Mouse (Mus musculus) midbrain, embryonic 10.5 days (tissue): ENCODE results near the gene Nmur2. TPM values are rescaled to one million over a fixed set of nuclear protein-coding genes. Genes with fewer than 3 reads are reported as not detected.
A peak's percentile ranks its signal among the peaks of the same experiment; 100 is the strongest.

Source experiments
- DNase-seq: peaks from one replicate; pipeline ENCODE4 v3.0.0-alpha.2; 2017; ENCODE audit warnings: low spot score
- H3K27ac ChIP-seq: fragments of 300-500 bp; sonication (generic); replicated peaks from 2 replicates; pipeline ENCODE4 v1.5.1; 2016; ENCODE audit warnings: mild to moderate bottlenecking
- H3K27me3 ChIP-seq: fragments of 300-500 bp; sonication (generic); 2 replicates; pipeline ENCODE4 v1.6.1; 2016; ENCODE audit warnings: low read depth, mild to moderate bottlenecking; ENCODE audit not compliant: poor library complexity, severe bottlenecking
- H3K36me3 ChIP-seq: fragments of 300-500 bp; sonication (generic); 2 replicates; pipeline ENCODE4 v1.6.1; 2016; ENCODE audit warnings: mild to moderate bottlenecking, moderate library complexity
- H3K4me1 ChIP-seq: fragments of 300-500 bp; sonication (generic); 2 replicates; pipeline ENCODE4 v1.6.1; 2016
- H3K4me3 ChIP-seq: fragments of 300-500 bp; sonication (generic); 2 replicates; pipeline ENCODE4 v1.5.1; 2016; ENCODE audit warnings: mild to moderate bottlenecking, moderate library complexity
- H3K9me3 ChIP-seq: fragments of 300-500 bp; sonication (generic); replicated peaks from 2 replicates; pipeline ENCODE4 v1.6.1; 2016; ENCODE audit warnings: mild to moderate bottlenecking
- WGBS: fragments of 180-500 bp; shearing (Covaris S2); methylation state at CpG from one replicate; pipeline ENCODE4 v1.1.7; 2016; 5-methylcytosine and 5-hydroxymethylcytosine counted together
- polyA plus RNA-seq: library from polyadenylated mRNA; unstranded; fragments of >200 nt; fragmentation: Nextera tagmentation; extraction: Ambion mirVana; gene quantifications from 2 replicates; pipeline ENCODE4 v1.2.1, GENCODE M21; 2016

Gene Nmur2
- polyA plus RNA-seq = not detected in 2 replicates

DNA sequence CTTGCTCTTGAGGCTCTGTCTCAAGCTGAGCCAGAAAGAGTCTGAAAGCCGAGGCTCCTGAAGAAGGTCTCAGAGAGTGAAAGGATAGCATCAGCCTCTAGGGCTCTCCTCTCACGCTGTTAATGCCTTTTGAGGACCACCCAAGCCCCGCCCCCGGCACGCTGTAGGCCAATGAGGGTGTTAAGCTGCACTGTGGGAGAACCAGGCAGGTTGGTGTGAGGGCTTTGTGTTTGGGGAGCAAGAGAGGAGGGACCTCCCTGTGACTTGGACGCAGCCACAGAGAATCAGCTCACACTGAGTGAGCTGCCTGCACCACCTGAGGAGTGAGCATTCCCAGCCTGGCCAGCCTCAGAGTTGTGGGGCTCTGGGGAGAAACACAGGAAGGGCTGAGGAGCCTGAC, at the start of gene Nmur2:
Gene Nmur2 (minus strand): TSS at position 94 of the 400 bp plus-strand sequence.
- H3K4me3 ChIP-seq = peak within 1 kb of the TSS; percentile 23; the same call in 1 of the 2 replicates
- no peaks in the 10 kb centered on the region for H3K27me3 ChIP-seq
- H3K27ac ChIP-seq = peak within 1 kb of the TSS; percentile 64
- 2% methylated on average over 6 of the region's 6 CpGs for WGBS
- peak; percentile 40 for DNase-seq
- peaks cover 8% of the 10 kb centered on the region for H3K4me1 ChIP-seq
- no peaks in the 10 kb centered on the region for H3K9me3 ChIP-seq
- no peaks in the 10 kb centered on the region for H3K36me3 ChIP-seq

DNA sequence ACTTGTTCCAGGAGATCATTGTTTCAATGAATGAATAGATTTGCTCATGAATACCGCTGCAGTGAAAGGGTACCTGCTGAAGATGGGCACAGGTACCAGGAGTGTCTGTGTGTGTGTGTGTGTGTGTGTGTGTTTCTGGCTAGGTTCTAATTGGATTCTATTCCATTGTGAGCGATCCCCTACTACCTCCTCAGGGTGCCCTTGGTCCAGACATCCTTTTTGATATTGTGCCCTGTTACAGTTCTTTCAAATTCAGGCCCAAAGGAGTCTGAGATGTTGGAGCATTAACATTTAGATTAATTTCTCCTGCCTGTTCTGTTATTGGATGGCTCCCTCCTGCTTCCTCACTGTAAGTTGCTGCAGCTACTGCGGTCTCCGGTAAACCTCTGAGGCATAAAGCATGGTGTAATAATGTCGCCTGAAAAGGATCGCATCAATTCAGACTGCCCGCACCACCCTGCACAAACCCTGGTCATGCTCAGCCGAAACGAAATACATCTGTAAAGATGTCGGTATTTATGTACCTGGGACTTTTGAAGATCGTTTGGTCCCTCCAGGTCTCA, 48.4 kb upstream of the Nmur2 start:
- Histone ChIP-seq H3K27me3 (no peaks in the 10 kb centered on the region), H3K27ac (no peak overlapping the region), H3K4me3 (no peak overlapping the region), H3K9me3 (no peaks in the 10 kb centered on the region), H3K4me1 (no peaks in the 10 kb centered on the region), H3K36me3 (no peaks in the 10 kb centered on the region)
- DNase-seq = no peak
- WGBS = 94% methylated on average over 11 of the region's 11 CpGs

DNA sequence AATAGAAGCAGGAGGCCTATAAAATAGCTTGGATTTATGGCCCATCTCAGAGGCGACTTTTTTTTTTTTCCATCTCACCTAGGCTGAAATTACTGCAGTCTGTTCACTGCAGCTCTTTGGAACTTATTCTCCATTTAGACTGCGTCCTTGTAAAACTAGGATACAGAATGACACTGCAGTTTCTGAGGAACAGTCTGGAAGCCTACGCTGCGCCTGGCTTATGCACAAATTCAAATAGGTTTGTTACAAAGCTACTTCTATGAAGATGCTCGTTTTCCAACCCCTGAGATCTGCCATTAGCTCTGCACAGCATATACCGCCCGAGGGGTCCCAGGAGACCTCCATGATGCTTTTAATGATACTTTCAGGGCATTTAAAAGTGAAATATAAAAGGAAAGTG, 31.3 kb upstream of the Nmur2 start:
- WGBS = 90% methylated on average over 7 of the region's 7 CpGs
- Histone ChIP-seq H3K9me3 (no peaks in the 10 kb centered on the region), H3K4me1 (no peaks in the 10 kb centered on the region), H3K36me3 (no peaks in the 10 kb centered on the region), H3K27ac (no peak overlapping the region), H3K4me3 (no peak overlapping the region), H3K27me3 (no peaks in the 10 kb centered on the region)
- no peak for DNase-seq

DNA sequence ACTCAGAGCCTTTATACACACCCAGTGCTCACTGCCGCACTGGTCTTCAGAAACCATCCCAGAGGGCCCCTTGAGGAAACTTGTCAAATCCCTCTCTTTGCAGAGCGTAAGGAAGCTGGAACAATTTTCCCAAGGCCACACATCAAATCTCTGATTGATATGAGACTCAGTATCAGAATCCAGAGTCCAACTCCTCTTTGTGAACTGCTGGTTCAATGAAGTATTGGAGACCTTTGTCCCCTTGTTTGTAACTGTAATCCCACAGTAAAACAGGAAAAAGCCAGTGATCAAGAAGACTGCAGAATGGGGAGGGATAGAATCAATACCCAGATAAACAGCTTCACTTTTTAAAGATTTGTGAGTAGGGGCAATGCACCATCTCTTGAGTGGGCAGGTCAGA, 28.8 kb upstream of the Nmur2 start:
- Histone ChIP-seq H3K27ac (no peak overlapping the region), H3K4me1 (no peaks in the 10 kb centered on the region), H3K27me3 (no peaks in the 10 kb centered on the region), H3K4me3 (no peak overlapping the region), H3K9me3 (no peaks in the 10 kb centered on the region), H3K36me3 (no peaks in the 10 kb centered on the region)
- DNase-seq = no peak
- 88% methylated on average over 2 of the region's 2 CpGs for WGBS

DNA sequence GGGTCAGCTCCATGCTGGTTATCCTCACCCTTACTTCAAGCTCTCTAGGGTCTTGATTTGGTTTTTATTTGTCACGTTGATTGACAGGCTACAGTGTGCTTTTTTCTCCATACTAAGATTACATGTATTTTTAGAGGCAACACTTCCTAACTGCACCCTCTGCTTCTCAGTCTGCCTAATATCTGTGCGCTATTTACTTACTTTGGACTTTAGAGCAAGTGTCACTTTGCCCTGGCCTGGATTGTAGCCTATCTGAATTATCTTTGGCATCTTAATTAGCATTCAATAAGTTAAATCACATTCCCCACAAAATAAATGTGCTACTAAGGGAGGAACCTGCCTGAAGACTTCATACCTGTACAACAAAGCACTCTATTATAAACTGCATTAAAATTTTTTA, 24.3 kb upstream of the Nmur2 start:
- Histone ChIP-seq H3K4me3 (no peak overlapping the region), H3K4me1 (no peaks in the 10 kb centered on the region), H3K27ac (no peak overlapping the region), H3K9me3 (no peaks in the 10 kb centered on the region), H3K27me3 (no peaks in the 10 kb centered on the region), H3K36me3 (no peaks in the 10 kb centered on the region)
- no peak for DNase-seq
- 92% methylated on average over 2 of the region's 2 CpGs for WGBS

DNA sequence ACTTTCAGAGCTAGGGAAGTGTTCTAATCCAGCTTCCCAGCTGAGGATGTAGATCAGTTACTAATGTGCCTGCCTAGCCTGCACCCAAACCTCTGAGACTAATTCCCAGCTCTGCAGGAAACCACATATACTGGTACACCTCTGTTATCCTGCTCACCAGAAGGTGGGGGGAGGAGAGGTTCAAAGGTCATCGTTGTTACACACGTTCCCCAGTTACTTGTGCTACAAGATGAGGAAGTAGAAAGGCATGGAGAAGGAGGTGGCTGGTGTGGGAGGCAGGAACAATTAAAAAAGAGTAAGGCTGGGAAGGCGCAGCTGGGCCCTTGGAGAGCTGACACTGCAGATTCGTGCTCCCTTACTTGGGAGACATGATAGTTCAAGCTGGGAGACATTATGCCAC, 23.8 kb upstream of the Nmur2 start:
- H3K9me3 ChIP-seq = no peaks in the 10 kb centered on the region
- no peaks in the 10 kb centered on the region for H3K4me1 ChIP-seq
- no peak for DNase-seq
- no peak overlapping the region for H3K27ac ChIP-seq
- 70% methylated on average over 4 of the region's 4 CpGs for WGBS
- H3K27me3 ChIP-seq = no peaks in the 10 kb centered on the region
- no peaks in the 10 kb centered on the region for H3K36me3 ChIP-seq
- no peak overlapping the region for H3K4me3 ChIP-seq

DNA sequence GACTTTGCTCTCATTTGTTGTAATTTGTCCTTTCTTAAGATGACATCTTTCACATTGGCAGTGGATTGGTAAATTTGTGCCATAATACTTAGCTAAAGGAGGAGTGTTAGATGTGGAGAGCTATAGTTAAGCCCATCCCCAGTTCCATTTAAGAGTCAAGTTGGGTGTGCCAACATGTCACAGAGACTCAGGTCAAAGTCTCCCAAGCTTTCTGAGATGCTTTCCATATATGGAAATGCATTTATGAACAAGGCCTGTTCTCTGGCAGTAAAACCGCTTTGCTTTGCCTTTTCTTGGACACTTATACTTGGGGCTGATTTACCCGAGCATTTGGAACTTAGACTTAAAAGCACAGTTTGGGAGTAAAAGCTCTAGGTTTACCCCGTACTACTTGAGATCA, 18.4 kb upstream of the Nmur2 start:
- Histone ChIP-seq H3K4me1 (no peaks in the 10 kb centered on the region), H3K36me3 (no peaks in the 10 kb centered on the region), H3K27ac (no peak overlapping the region), H3K27me3 (no peaks in the 10 kb centered on the region), H3K4me3 (no peak overlapping the region), H3K9me3 (no peaks in the 10 kb centered on the region)
- 88% methylated on average over 3 of the region's 3 CpGs for WGBS
- no peak for DNase-seq

DNA sequence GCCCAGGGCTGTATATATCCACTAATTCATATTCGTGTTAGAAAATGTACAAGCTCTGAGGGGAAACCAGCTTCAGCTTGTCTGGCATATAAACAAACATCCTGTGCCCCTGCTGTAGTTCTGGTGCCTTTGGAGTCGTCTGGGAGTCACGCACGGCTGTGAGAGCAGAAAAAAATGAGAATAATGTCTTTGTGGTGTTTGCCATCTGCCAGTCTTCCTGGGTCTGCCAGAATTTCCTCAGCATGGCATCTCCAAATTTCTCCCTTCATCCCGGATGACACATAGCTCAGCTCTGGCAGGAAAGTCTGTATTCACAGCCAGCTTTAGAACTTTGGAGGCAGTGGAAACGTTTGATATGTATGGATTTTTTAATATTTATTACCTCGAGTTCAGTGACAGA, 13.6 kb upstream of the Nmur2 start:
- H3K4me3 ChIP-seq = no peak overlapping the region
- peaks cover 4% of the 10 kb centered on the region for H3K4me1 ChIP-seq
- WGBS = 80% methylated on average over 7 of the region's 7 CpGs
- H3K9me3 ChIP-seq = no peaks in the 10 kb centered on the region
- H3K27me3 ChIP-seq = no peaks in the 10 kb centered on the region
- no peak for DNase-seq
- H3K27ac ChIP-seq = no peak overlapping the region
- H3K36me3 ChIP-seq = no peaks in the 10 kb centered on the region

DNA sequence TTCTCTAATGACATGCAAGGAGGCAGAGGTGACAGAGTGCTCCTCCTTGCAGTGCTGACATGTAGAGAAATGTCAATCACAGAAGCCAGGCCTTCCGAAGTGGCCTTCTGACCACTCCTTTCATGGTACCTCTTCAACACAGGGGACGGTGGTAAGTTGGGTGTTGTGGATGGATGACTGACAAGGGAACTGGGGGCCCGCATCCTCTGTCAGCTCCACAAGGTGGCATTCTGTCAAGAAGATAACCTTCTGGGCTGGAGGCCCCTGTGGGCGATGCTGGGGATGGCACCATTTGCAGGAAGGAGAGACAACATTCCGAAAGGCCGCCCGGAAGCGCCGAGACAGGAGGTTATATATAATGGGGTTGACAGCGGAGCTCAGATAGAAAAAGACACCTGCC, 14.0 kb downstream of the Nmur2 start:
- H3K4me1 ChIP-seq = no peaks in the 10 kb centered on the region
- H3K27me3 ChIP-seq = no peaks in the 10 kb centered on the region
- DNase-seq = no peak
- H3K36me3 ChIP-seq = no peaks in the 10 kb centered on the region
- H3K27ac ChIP-seq = no peak overlapping the region
- no peaks in the 10 kb centered on the region for H3K9me3 ChIP-seq
- WGBS = 87% methylated on average over 10 of the region's 10 CpGs
- H3K4me3 ChIP-seq = no peak overlapping the region

DNA sequence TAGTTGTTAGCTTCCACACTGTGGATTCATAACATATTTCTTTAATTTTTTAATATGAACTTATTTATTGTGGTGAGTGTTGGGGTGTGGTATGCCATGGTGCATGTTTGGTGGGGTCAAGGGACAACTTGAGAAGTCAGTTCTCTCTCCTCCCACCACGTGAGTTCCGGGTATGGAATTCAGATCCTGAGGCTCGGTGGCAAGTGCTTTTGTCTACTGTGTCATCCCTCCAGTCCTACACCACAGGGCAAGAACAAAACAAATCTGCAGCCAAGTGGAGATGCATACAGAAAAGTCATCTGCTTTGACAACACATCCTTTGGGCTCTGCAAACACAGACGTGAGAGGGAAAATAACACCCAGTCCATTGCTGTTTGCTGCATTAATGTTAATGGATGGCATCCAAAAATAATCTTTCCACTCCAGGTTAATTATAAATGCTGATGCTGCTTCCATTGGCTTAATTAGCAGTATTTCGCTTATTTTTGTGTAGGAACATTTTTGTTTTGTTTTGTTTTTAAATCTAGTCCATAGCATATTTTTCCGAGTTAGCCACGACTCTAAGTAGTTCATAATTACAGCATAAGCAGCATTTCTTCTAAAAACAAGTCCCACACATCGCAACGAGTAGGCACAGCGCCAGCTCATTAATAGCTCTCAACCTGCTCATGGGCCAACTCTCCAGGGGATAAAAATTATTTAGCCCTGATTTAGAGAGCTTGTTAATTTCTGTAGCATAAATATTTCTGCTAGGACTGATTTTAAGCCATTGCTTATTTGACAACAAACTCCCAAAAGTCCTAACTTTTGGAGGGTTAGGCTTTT, 14.9 kb downstream of the Nmur2 start:
- Histone ChIP-seq H3K4me1 (no peaks in the 10 kb centered on the region), H3K27me3 (no peaks in the 10 kb centered on the region), H3K27ac (no peak overlapping the region), H3K36me3 (no peaks in the 10 kb centered on the region), H3K4me3 (no peak overlapping the region), H3K9me3 (no peaks in the 10 kb centered on the region)
- no peak for DNase-seq
- 83% methylated on average over 10 of the region's 10 CpGs for WGBS

DNA sequence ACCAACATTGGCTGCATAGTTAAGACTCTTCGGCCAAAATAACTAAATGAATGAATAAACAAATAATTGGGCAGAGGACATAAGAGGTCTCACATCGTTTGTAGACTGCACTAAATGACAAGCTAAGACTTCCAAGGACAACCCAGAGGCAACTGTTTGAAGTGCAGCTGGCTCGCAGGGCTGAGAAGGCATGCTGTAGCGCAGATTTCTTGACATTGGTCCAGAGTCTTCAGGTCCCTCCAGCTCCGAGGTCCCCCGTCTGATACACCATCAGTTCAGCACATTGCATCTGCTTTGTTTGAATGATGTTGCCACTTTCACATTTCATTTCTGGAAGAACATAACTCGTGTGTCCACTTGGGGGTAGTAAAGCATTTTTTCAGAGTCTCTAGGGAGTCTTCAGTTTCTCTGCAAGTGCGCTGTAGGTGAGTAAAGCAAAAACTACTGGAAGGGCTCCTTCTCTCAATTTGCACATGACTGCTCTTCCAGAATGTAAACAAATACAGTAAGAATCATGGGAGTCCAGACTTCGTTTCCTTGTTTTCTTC, 27.2 kb downstream of the Nmur2 start:
- Histone ChIP-seq H3K9me3 (no peaks in the 10 kb centered on the region), H3K36me3 (no peaks in the 10 kb centered on the region), H3K27ac (no peak overlapping the region), H3K4me1 (0 out of 2 replicates have a peak, but pooled peaks cover 3% of the 10 kb centered on the region), H3K27me3 (no peaks in the 10 kb centered on the region), H3K4me3 (no peak overlapping the region)
- 68% methylated on average over 9 of the region's 9 CpGs for WGBS
- no peak for DNase-seq

DNA sequence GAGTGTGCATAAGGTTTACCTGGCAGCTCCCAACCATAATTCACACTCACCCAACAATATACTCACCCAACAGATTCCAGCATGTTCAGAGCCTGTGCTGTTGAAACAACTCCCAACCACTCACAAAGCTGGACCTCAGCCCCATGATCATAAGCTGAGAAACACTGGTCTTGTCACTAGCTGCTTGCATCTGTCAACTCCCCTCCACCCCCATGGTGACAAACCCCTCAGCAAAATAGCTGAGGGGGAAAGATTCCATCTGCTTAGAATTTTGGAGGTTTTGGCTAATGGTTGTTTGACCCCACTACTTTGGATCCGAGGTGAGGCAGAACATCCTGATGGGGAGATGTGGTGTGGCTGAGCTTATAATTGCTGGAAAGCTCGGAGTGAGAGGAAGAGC, 28.4 kb downstream of the Nmur2 start:
- Histone ChIP-seq H3K4me3 (no peak overlapping the region), H3K4me1 (0 out of 2 replicates have a peak, but pooled peaks cover 3% of the 10 kb centered on the region), H3K27me3 (no peaks in the 10 kb centered on the region), H3K27ac (no peak overlapping the region), H3K36me3 (no peaks in the 10 kb centered on the region), H3K9me3 (no peaks in the 10 kb centered on the region)
- no peak for DNase-seq
- WGBS = 74% methylated on average over 2 of the region's 2 CpGs

DNA sequence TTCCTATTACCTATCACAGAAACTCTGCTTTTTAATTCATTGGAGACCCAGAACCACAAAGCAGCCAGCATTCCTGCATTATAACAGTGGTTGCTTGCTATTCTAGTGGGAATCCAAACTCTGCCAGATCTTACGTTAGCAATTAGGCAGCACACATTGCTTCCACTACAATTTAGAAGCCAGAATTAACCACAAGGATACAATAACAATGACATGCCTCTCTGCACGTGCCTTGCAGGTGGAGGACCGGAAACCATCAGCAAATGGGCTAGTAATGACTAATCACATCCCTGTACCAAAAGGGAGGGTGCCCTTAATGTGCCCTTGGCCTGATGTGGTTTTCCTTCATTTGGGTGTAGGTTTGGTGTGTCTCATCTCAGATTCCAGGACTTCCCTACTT, 32.5 kb downstream of the Nmur2 start:
- 0 out of 2 replicates have a peak, but pooled peaks cover 3% of the 10 kb centered on the region for H3K4me1 ChIP-seq
- no peaks in the 10 kb centered on the region for H3K36me3 ChIP-seq
- no peaks in the 10 kb centered on the region for H3K9me3 ChIP-seq
- no peak for DNase-seq
- H3K27ac ChIP-seq = no peak overlapping the region
- H3K27me3 ChIP-seq = no peaks in the 10 kb centered on the region
- WGBS = 72% methylated on average over 3 of the region's 3 CpGs
- H3K4me3 ChIP-seq = no peak overlapping the region
